Mouse (Mus musculus): ENCODE results near the gene Insl6.

Gene Insl6

DNA sequence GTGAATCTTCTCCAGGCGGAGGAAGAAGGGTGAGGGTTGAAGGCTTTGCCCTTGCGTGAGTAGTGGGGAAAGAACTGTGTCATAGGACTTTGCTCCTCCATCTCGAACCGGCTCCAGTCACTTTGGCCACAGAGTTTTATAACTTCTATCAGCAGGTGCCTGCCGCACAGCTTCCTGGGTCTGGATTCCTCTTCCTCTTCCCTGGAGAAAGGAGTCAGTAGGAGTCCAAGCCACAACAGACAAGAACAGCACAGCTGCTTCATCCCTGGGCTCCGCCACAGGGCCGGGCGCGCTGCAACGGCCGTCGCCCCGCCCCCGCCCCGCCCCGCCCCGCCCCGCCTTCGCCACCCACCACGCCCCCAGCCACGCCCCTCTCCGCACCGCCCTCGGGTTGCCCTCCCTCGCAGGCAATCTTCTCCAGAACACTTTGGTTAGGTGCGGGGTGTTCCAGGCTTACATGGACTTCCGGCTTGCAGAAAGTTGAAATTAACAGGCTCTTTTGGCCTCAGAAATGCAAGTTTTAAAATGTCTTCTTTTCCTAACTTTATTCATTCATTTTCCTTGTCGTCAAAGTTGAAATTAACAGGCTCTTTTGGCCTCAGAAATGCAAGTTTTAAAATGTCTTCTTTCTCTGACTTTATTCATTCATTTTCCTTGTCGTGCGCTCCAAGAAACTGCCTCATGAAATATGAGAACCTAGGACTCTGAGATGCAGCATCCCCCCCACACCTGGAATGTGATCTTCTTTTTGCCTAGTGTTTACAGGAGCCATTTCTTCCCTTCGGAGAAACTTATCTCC is at the start of gene Insl6:
TSS of gene Insl6 (minus strand) at position 304 of the 799 bp plus-strand sequence.
- ATAC-seq (ENCODE audit: low TSS enrichment): peak; percentile 83

DNA sequence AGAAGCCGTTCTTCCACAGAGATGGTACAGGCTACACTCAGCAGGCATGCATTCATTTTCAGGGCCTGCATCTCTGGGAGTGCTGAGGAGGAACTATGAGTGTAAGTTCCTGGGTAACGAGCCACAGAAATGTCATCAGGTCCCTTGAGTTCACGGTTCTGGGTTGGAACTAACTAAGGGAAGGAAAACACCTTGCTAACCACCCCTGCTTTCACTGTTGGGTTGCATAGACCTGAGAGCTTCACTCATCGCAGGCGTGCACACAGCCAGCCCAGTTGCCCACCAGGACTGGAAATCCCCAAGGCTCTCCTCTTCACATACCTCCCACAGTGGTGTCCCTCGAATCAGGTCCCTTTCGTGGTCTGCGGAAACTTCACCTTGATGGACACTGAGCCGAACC is 49.8 kb upstream of the Insl6 start:
- ATAC-seq (ENCODE audit: low TSS enrichment): no peak

DNA sequence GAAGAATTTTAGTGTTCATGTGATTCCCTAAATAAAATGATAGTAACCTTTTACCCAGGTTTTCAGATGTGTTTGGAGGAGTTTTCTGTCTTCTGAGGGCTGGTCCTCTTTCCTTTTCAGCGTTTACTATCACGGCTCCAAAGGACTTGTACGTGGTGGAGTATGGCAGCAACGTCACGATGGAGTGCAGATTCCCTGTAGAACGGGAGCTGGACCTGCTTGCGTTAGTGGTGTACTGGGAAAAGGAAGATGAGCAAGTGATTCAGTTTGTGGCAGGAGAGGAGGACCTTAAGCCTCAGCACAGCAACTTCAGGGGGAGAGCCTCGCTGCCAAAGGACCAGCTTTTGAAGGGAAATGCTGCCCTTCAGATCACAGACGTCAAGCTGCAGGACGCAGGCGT is 48.3 kb upstream of the Insl6 start:
- ATAC-seq (ENCODE audit: low TSS enrichment): peak; percentile 82

DNA sequence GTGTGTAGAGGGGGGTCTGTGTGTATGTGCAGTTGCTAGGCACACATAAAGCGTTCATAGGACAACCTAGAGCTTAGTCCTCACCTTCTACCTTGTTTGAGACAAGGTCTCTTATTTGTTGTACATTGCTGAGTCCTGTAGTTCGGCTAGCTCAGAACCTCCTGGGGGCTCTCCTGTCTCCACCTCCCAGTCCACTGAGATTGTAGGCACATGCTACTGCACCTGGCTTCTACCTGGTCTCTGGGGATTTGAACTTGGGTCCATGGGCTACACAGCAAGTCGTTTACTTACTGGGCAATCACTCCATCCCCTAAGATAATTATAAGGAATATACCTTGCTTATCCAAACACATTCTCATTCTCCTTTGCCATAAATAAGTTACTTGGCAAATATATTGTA is 47.5 kb upstream of the Insl6 start:
- no peak for ATAC-seq (ENCODE audit: low TSS enrichment)

DNA sequence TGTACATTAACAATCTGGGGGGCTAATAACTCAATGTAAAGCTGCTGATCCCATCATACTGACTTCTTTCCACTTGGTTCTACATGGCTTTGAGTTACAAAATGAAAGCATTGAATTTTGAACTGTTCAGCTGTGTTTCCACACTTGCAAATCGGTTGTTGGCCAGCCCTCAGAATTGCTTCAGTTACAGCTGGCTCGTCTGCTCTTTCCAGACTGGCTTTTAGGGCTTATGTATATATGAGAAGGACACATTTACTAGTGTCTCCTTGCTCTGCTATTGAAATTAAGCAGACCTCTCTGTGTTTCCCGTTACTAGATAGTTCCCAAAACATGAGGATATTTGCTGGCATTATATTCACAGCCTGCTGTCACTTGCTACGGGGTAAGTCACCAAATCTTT is 47.0 kb upstream of the Insl6 start:
- peak; percentile 76 for ATAC-seq (ENCODE audit: low TSS enrichment)

DNA sequence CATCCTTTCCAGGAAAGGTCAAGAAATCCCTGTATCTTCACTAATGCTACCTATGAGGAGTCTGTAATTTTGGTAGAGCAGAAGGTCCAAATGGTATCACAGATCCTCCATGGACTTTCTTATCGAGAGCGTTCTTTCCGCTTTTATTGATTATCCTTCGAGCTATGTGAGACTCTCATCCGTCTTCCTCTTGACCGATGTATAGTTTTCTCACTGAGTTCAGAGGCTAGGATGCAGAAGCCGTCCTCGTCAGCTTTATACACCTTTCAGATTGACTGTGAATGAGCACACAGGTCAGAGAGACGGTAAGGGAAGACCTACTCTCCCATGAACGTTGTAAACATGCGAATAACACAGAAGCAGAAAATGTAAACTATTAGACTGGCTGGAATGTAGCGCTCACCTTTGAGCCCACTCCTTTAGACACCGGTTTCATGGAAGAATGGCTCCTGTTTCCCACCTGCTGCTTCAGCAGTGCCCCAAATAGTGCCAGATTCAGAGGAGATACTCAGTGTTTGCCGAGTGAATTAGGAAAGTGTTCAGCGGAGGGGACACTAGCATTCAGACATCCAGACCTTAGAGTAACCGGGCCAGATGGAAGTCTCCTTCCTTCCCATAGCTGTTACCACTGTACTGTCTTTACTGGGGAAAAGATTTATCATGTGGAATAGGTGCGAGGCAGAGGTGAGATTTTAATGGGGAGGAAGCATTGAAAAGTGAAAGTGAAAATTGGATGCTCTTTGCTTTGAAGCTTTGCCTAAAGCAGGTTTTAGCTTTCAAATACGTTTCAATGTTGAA is 46.3 kb upstream of the Insl6 start:
- no peak for ATAC-seq (ENCODE audit: low TSS enrichment)

DNA sequence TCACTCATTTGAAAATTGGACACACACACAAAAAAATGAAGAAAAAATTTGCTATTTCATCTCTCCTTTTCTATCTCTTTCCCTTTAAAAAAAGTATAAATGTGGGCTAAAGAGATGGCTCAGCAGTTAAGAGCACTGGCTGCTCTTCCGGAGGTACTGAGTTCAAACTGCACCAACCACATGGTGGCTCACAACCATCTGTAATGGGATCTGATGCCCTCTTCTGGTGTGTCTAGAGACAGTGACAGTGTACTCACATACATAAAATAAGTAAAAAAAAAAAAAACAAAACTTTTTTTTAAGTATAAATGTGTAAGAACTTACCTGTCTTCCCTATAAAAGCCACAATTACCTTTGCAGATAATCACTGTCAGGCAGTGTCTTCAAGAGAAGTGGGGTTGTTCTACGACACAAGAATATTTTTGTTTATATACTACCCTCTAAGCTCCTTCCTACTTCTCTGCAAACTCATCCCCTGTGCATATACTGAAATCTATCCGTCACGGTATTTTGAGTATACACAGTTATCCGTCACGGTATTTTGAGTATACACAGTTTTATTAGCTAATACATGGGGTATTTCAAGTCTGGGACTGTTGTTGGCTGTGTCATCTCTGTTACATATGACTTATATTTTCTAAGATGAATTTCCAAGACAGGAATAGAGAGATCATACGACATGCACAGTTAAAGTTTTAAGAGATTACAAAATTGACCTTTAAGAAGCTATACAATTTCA is 45.6 kb upstream of the Insl6 start:
- ATAC-seq (ENCODE audit: low TSS enrichment): no peak

DNA sequence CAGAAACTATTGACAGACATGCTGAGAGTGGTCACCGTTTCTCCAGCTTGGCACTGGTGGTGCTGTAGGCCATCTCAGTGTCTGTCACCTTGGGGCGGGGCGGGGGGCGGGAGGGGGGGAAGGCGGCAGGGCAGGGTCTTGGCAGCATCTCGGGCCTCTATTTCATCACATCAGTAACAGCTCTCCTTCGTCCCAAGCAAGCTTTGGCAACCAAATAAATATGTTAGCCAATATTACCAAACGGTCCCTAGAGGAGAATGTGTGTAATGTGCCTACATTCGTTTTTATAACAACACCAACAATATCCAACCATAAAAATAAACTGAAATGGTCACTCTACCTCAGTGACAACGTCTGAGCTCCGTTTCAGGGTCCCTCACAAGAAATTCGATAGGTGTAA is 45.0 kb upstream of the Insl6 start:
- ATAC-seq (ENCODE audit: low TSS enrichment): no peak

DNA sequence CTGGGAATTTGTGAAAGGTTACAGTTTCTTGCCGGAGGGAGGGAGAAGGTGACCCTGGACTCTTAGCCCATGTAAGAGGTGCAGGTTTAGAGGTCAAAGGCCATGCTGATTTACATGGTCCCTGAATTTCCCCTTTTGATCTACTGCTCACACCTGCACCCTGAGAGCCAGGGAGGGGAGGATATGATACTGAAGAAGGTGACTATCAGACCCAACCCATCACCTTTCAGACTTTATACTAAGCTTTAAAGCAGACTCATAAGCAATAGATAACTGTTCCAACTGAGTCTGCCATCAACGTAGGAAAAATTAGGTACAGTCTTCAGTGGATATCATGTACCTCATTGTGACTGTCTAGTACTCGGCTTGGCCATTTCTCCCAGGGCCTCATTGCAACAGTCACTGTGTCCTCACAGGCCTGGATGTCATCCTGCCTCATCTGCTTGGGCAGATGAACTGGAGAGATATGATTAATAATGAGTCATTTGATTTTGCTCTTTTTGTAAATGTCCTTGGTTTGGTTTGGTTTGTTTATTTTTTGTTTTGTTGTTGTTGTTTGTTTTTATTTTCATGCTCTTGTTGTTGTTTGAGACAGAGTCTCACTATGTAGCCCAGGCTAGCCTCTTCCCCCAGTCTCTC is 43.6 kb upstream of the Insl6 start:
- no peak for ATAC-seq (ENCODE audit: low TSS enrichment)

DNA sequence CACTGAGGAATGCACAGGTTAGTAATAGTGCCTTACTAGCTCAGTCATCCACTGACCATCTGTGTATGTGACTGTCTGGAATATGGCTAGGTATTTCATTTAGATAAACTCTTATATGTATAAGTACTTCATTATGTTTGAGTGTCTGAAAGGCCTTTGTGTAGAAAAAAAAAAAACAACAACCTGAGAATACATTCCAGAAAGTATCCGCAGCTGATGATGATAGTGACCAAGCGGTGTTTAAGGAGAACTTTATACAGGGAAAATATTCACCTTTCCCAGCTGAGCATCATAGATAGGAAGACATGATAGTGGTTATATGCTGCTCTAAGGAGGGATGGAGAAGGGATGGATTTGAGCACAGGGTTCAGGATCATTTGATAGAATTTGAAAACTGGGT is 42.9 kb upstream of the Insl6 start:
- ATAC-seq (ENCODE audit: low TSS enrichment): no peak

DNA sequence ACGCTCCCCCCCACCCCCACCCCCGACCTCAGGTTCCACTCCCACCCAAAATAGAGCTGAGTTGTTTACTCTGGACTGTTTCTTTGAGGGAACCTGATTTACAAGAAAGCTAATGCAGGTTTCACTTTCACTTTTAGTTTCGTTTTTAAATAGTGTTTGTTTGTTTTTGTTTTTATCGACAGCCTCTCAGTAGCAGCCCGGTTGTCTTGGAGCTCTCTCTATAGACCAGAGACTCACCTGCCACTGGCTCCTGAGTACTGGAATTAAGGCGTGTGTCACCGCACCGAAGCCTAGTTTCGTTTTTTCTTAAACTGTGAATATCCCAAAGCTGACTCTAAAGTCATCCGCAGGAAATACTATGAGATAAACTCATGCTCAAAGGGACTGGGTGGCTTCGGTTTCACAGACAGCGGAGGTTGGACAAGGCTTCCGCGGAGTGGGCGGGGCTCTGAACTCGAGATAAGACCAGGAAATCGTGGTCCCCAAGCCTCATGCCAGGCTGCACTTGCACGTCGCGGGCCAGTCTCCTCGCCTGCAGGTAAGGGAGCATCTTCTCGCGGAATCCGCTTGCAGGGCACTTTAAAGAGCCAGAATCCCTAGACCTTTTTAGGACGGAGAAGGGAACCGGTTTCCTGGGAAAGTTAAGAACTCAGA is 41.9 kb upstream of the Insl6 start, which contains the start of the genes Plgrkt and Cd274:
TSS of gene Plgrkt (minus strand) at position 422 of the 654 bp plus-strand sequence.
TSS of gene Cd274 (plus strand) at position 487 of the 654 bp plus-strand sequence.
- ATAC-seq (ENCODE audit: low TSS enrichment): peak; percentile 74

DNA sequence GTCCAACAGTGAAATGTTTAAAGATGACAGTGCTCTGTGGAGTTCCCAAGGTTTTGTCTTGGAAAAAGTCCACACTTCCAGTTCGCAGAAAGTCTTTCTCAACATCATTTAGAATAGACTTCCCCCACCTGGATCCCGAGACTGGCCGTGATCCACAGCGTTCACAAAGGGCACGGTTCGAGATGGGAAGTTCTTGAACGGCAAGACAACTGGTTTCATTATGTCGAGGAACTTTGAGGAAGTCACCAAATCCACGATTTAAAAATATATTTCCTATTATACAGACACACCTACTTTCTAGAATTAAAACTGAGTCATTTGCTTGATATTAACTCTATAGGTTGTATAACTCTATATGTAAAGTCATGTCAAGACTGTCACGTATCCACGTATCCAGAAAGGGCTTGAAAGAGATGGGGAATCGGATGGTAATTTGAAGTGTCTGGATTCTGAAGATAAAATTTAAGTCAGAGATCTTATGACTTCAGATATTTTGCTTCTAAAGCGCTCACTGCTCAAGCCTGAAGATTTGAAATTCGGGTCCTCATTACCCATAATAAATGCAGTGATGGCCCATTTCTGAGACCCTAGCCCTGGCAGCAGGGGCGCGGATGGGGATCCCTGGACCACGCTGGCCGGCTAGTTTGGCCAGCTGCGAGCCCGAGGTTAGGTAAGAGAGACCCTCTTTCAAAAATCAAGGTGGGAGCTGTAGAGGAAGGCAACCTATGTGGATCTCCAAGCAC is 41.2 kb upstream of the Insl6 start:
- ATAC-seq (ENCODE audit: low TSS enrichment): no peak

DNA sequence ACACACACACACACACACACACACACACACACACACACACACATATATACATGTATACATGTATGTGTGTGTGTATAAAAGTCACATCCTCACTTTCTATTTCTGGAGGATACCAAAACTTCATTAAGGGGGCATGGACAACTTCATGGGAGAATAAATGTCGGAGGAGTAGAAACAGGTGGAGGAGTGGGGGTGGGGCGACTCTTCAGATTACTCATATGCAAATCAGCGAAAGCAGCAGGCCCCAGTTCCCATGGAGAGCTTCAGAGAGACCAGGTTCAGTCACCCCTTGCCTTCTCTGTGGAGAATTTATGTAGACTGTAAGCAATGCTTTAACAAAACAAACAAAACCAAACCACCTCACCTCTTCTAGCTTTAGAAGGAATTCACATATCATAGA is 39.9 kb upstream of the Insl6 start:
- no peak for ATAC-seq (ENCODE audit: low TSS enrichment)

DNA sequence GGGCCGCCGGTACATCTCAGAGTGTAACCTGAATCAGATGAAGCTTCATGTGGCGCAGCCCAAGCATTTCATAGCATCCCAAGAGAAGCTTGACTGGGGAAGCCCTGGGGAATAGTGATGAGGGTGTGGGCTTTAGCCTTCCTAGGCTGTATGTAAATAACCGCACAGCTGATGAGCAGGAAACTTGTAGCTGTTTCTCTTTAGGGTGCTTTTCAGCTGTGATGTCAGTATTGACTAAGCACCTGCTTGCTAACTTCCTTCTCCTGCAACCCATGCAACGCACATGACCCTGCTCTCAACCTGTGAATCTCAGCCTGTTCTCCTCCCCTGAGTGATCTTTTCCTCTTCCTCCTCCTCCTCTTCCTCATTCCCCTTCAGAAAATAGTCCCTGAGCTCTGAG is 38.9 kb upstream of the Insl6 start:
- no peak for ATAC-seq (ENCODE audit: low TSS enrichment)

DNA sequence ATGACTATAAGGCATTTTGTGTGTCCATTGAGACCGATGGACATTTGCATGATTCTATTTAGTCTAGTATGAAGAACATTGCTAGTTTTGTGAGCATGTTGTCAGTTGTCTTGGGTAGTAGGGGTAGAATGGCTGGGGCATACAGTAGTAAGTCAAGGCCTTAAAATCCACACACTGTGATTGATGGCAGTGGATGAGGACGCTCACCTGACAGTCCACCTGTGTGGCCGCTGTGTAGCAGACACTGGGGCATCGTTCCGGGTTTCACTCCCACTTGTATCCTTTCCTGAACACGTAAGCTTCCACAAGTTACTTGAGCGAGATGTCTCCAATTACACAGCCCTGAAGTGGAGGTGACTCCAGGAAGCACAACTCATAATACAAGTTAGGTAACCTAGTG is 38.4 kb upstream of the Insl6 start:
- no peak for ATAC-seq (ENCODE audit: low TSS enrichment)

DNA sequence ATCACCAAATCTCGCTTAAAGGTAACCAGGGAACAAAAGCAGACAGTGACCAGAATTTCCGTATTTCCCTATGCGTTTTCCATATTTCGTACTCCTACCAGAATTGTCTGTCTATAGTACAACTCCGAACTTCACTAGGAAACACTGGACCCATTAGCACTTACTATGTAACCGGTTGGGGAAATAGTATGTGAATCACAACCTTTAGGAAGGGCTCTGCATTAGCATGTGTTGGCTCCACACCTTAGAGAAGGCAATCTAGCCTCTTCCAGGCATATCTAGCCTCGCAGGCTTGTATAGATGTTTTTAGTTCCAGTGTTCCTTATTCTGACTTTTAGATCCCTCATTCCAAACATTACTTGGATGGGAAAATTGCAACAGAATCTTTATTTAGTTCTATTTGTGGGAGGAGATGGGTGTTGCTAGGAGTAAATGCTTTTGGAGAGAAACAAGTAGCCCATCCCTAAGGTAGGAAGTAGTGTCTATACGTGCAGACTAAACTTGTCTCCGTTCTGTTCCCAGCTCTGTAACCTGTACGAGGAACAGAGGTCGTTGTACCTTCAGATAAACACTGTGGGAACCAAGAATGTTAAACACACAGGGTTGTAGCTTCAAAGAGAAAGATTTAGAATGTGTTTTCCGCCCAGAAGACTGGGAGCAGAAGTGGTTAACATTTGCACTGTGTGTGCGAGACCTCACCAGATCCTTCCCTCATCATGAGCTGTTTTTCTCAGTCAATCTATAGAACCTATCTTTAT is 37.2 kb upstream of the Insl6 start:
- ATAC-seq (ENCODE audit: low TSS enrichment): peak; percentile 24; the same call in 1 of the 2 replicates

DNA sequence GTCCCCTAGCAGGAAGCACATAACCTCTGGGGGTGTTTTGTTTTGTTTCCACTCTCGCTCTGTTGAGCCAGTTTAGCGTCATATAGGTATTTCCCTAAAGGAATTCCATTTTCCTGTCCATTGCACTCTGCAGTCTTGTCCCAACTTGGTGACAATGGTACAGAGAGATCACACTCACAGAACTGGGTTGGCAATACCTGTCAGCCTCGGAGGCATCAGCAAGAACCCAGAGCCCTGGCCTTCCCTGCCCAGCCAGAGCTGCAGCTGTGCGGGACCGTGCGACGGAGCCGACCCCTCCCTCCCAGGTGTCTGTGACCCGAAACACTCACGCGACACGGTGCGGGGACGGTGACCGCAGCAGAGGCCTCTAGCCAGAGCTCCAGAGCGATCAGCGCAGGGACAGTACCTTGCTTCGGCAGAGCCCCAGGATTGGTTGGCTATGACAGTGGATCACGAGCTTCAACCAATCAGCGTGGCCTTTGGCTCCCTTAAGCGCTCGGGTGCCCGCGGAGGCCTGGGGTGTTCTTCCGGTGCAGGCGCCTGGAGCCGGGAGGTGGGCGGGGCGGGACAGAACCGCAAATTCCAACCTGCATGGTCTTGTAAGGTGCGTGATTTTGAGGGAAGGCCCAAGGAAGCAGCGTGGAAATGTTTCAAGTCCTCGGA is 36.4 kb upstream of the Insl6 start:
- peak; percentile 99 for ATAC-seq (ENCODE audit: low TSS enrichment)

DNA sequence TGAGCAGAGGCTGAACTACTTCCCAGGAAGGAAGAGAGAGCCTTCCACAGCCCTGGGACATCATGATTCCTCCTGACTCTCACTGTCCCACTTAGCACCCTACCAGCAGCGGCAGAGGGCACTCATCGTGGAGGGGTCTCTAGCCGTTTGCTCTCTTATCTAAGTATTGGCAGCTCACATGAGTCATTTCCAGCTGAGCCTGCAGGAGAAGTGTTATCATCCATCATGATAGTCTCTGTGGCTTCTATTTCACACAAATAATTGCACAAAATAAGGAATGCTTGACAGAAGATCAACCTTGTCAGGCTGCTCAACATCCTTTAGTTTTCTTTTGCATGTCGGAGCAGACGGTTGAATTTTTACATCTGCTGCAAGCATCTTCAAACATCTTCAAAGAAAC is 35.1 kb upstream of the Insl6 start:
- no peak for ATAC-seq (ENCODE audit: low TSS enrichment)

DNA sequence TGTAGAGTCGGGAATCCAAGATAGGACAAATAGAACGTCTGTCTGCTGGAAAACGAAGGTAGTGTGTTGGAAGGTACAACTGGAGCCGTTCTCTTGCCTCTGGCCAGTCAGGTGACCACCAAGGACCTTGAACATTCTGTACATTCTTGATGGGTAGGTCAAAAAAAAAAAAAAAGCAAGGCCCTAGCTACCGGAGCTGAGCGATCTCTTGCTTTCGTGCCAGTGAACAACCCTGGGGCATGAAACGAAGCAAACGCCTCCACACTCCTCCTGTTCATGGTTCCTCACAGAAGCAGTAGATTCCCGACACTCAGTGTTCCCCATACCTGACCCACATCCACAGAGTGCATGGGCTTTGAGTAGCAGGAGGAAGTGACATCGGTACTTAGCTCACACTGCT is 31.1 kb upstream of the Insl6 start:
- no peak for ATAC-seq (ENCODE audit: low TSS enrichment)
